Mouse (Mus musculus): Measurements from ENCODE around the gene Smagp. TPM values are rescaled to one million over a fixed set of nuclear protein-coding genes. Genes with fewer than 3 reads are reported as not detected.

The Smagp gene
- polyA plus RNA-seq, 1 experiment from 2014 or later = 28.5 TPM

GRCm38 (mm10) chr15:100639972-100640750, 3.4 kb upstream of the Smagp start:
- no peak for ATAC-seq (ENCODE audit: insufficient number of reproducible peaks, low FRiP score, low TSS enrichment, low read depth)
- Histone ChIP-seq H3K27ac (replicated peaks) (peak overlapping the region; percentile 34; the same call in 1 of the 2 replicates), H3K36me3 (no peaks in the 10 kb centered on the region)

GRCm38 (mm10) chr15:100637661-100638060, 921 bp upstream of the Smagp start:
- no peak overlapping the region for H3K9ac ChIP-seq
- H3K36me3 ChIP-seq = no peaks in the 10 kb centered on the region
- WGBS = 15% methylated on average over 6 of the region's 6 CpGs
- peak overlapping the region; percentile 98; the same call in 1 of the 2 replicates for H3K4me2 ChIP-seq (replicated peaks)
- H3K4me1 ChIP-seq = peaks cover 25% of the 10 kb centered on the region
- ATAC-seq (ENCODE audit: insufficient number of reproducible peaks, low FRiP score, low TSS enrichment, low read depth) = no peak
- H3K9me3 ChIP-seq (replicated peaks) = no peaks in the 10 kb centered on the region
- H3K27ac ChIP-seq (replicated peaks) = no peak overlapping the region
- peak overlapping the region; percentile 56; the same call in 1 of the 2 replicates for H3K4me3 ChIP-seq (replicated peaks)
- H3K27me3 ChIP-seq = peaks cover 53% of the 10 kb centered on the region

More at GRCm38 (mm10) chr15:100639972-100640750, 3.4 kb upstream of the Smagp start:
- no peaks in the 10 kb centered on the region for H3K9me3 ChIP-seq (replicated peaks)
- peaks cover 25% of the 10 kb centered on the region for H3K4me1 ChIP-seq
- no peak overlapping the region for H3K9ac ChIP-seq
- peaks cover 38% of the 10 kb centered on the region for H3K27me3 ChIP-seq
- H3K4me3 ChIP-seq (replicated peaks) = no peak overlapping the region
- WGBS = 67% methylated on average over 16 of the region's 16 CpGs
- no peak overlapping the region for H3K4me2 ChIP-seq (replicated peaks)

- ATAC-seq (ENCODE audit: insufficient number of reproducible peaks, low FRiP score, low TSS enrichment, low read depth) = no peak
- H3K9ac ChIP-seq = peak overlapping the region; percentile 39
- WGBS = 2% methylated on average over 38 of the region's 38 CpGs
- H3K4me1 ChIP-seq = peaks cover 25% of the 10 kb centered on the region
- H3K36me3 ChIP-seq = no peaks in the 10 kb centered on the region
- peak overlapping the region; percentile 56 for H3K4me3 ChIP-seq (replicated peaks)
- peaks cover 53% of the 10 kb centered on the region for H3K27me3 ChIP-seq
- H3K4me2 ChIP-seq (replicated peaks) = peak overlapping the region; percentile 98
- peak overlapping the region; percentile 65 for H3K27ac ChIP-seq (replicated peaks)
- no peaks in the 10 kb centered on the region for H3K9me3 ChIP-seq (replicated peaks)
Measured at GRCm38 (mm10) chr15:100635851-100636645, 692 bp downstream of the Smagp start.

- peak overlapping the region; percentile 56 for H3K4me3 ChIP-seq (replicated peaks)
Measured at GRCm38 (mm10) chr15:100635239-100635638, 1.5 kb downstream of the Smagp start.

GRCm38 (mm10) chr15:100633341-100633740, 3.4 kb downstream of the Smagp start:
- no peaks in the 10 kb centered on the region for H3K9me3 ChIP-seq (replicated peaks)
- no peak overlapping the region for H3K4me2 ChIP-seq (replicated peaks)
- WGBS = 78% methylated on average over 10 of the region's 10 CpGs
- peaks cover 46% of the 10 kb centered on the region for H3K27me3 ChIP-seq
- H3K4me3 ChIP-seq (replicated peaks) = no peak overlapping the region
- H3K4me1 ChIP-seq = peaks cover 23% of the 10 kb centered on the region
- H3K9ac ChIP-seq = no peak overlapping the region
- no peaks in the 10 kb centered on the region for H3K36me3 ChIP-seq
- ATAC-seq (ENCODE audit: insufficient number of reproducible peaks, low FRiP score, low TSS enrichment, low read depth) = no peak
- no peak overlapping the region for H3K27ac ChIP-seq (replicated peaks)

More at GRCm38 (mm10) chr15:100635239-100635638, 1.5 kb downstream of the Smagp start:
- Histone ChIP-seq H3K4me1 (peaks cover 22% of the 10 kb centered on the region), H3K27me3 (peaks cover 53% of the 10 kb centered on the region), H3K9me3 (replicated peaks) (no peaks in the 10 kb centered on the region), H3K9ac (no peak overlapping the region), H3K36me3 (no peaks in the 10 kb centered on the region), H3K27ac (replicated peaks) (0 out of 2 replicates have a peak overlapping the region, but pooled peaks have one; percentile 65), H3K4me2 (replicated peaks) (no peak overlapping the region)
- 6% methylated on average over 9 of the region's 9 CpGs for WGBS
- ATAC-seq (ENCODE audit: insufficient number of reproducible peaks, low FRiP score, low TSS enrichment, low read depth) = no peak

- no peak overlapping the region for H3K9ac ChIP-seq
- H3K27me3 ChIP-seq = peaks cover 36% of the 10 kb centered on the region
- WGBS = 74% methylated on average over 5 of the region's 5 CpGs
Measured at GRCm38 (mm10) chr15:100632323-100632722, 4.4 kb downstream of the Smagp start.

GRCm38 (mm10) chr15:100631454-100632170, 5.1 kb downstream of the Smagp start:
- ATAC-seq (ENCODE audit: insufficient number of reproducible peaks, low FRiP score, low TSS enrichment, low read depth) = no peak
- H3K9ac ChIP-seq = no peak overlapping the region

More at GRCm38 (mm10) chr15:100632323-100632722, 4.4 kb downstream of the Smagp start:
- Histone ChIP-seq H3K4me3 (replicated peaks) (no peak overlapping the region), H3K4me2 (replicated peaks) (no peak overlapping the region), H3K27ac (replicated peaks) (no peak overlapping the region), H3K9me3 (replicated peaks) (no peaks in the 10 kb centered on the region), H3K36me3 (no peaks in the 10 kb centered on the region), H3K4me1 (peaks cover 26% of the 10 kb centered on the region)
- no peak for ATAC-seq (ENCODE audit: insufficient number of reproducible peaks, low FRiP score, low TSS enrichment, low read depth)

GRCm38 (mm10) chr15:100630126-100630525, 6.6 kb downstream of the Smagp start:
- Histone ChIP-seq H3K4me2 (replicated peaks) (no peak overlapping the region), H3K4me1 (peaks cover 10% of the 10 kb centered on the region), H3K9ac (no peak overlapping the region), H3K36me3 (no peaks in the 10 kb centered on the region), H3K4me3 (replicated peaks) (no peak overlapping the region), H3K9me3 (replicated peaks) (no peaks in the 10 kb centered on the region), H3K27me3 (peaks cover 15% of the 10 kb centered on the region), H3K27ac (replicated peaks) (no peak overlapping the region)
- no peak for ATAC-seq (ENCODE audit: insufficient number of reproducible peaks, low FRiP score, low TSS enrichment, low read depth)
- 73% methylated on average over 3 of the region's 3 CpGs for WGBS

More at GRCm38 (mm10) chr15:100631454-100632170, 5.1 kb downstream of the Smagp start:
- H3K4me1 ChIP-seq = peaks cover 19% of the 10 kb centered on the region
- H3K27me3 ChIP-seq = peaks cover 29% of the 10 kb centered on the region
- no peaks in the 10 kb centered on the region for H3K9me3 ChIP-seq (replicated peaks)
- no peak overlapping the region for H3K4me3 ChIP-seq (replicated peaks)
- WGBS = 79% methylated on average over 12 of the region's 12 CpGs
- H3K36me3 ChIP-seq = no peaks in the 10 kb centered on the region
- no peak overlapping the region for H3K4me2 ChIP-seq (replicated peaks)
- H3K27ac ChIP-seq (replicated peaks) = no peak overlapping the region

- Histone ChIP-seq H3K4me3 (replicated peaks) (no peak overlapping the region), H3K4me2 (replicated peaks) (no peak overlapping the region), H3K27ac (replicated peaks) (no peak overlapping the region), H3K9ac (no peak overlapping the region), H3K27me3 (peaks cover 4% of the 10 kb centered on the region; the same call in 1 of the 2 replicates), H3K4me1 (peaks cover 10% of the 10 kb centered on the region), H3K9me3 (replicated peaks) (no peaks in the 10 kb centered on the region), H3K36me3 (no peaks in the 10 kb centered on the region)
- ATAC-seq (ENCODE audit: insufficient number of reproducible peaks, low FRiP score, low TSS enrichment, low read depth) = no peak
- WGBS = 35% methylated on average over 7 of the region's 7 CpGs
Measured at GRCm38 (mm10) chr15:100628797-100629196, 7.9 kb downstream of the Smagp start.

GRCm38 (mm10) chr15:100627774-100628370, 8.9 kb downstream of the Smagp start:
- no peaks in the 10 kb centered on the region for H3K36me3 ChIP-seq
- H3K27me3 ChIP-seq = no peaks in the 10 kb centered on the region; the same call in 1 of the 2 replicates
- H3K4me3 ChIP-seq (replicated peaks) = no peak overlapping the region
- 8% methylated on average over 11 of the region's 11 CpGs for WGBS
- no peak overlapping the region; the same call in 1 of the 2 replicates for H3K4me2 ChIP-seq (replicated peaks)
- no peak for ATAC-seq (ENCODE audit: insufficient number of reproducible peaks, low FRiP score, low TSS enrichment, low read depth)
- H3K27ac ChIP-seq (replicated peaks) = peak overlapping the region; percentile 22
- H3K4me1 ChIP-seq = peaks cover 10% of the 10 kb centered on the region
- H3K9me3 ChIP-seq (replicated peaks) = no peaks in the 10 kb centered on the region
- H3K9ac ChIP-seq = no peak overlapping the region
